Mouse (Mus musculus) adipocyte (in vitro differentiated cells): ENCODE measurements around the gene Ttc7.

Experiments
- DNase-seq: peaks from one replicate; pipeline ENCODE4 v3.0.0-alpha.2; 2016; ENCODE audit warnings: low spot score

The Ttc7 gene

DNA sequence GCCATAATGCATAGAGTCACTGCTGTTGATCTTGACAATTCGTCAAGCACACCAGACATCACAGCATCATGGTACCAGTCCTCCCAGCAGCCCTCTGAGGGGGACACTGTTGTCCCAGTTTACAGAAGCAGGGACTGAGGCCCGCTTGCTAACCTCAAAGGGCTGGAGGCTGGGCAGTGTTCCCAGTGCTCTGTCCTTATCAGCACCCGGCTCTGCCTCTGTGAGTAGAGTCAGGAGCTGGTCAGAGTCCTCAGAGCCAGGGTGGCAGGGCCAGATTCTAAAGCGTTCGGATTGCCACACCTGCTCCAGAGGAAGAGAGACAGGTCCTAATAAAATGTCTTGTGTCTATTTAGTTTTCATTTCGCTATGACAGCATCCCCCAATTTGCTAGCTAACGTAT lies 55.0 kb downstream of the Ttc7 start:
- DNase-seq = peak; percentile 44

DNA sequence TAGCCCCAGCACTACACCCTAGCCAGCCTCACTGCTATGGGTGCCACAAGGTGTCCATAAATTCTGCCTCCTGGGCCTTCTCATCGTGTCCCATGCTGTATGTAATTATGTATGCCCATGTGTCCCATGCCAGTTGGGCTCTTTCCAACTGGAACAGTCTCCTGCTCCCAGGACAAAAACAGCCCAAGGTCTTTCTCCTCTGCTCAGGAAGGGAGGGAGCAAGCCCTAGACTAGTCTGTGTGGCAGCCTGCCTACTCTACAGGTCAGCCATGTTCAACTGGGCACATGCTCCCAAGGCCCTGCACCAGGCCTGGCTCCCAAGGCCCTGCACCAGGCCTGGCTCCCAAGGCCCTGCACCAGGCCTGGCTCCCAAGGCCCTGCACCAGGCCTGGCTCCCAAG lies 56.4 kb downstream of the Ttc7 start:
- DNase-seq = peak; percentile 29

DNA sequence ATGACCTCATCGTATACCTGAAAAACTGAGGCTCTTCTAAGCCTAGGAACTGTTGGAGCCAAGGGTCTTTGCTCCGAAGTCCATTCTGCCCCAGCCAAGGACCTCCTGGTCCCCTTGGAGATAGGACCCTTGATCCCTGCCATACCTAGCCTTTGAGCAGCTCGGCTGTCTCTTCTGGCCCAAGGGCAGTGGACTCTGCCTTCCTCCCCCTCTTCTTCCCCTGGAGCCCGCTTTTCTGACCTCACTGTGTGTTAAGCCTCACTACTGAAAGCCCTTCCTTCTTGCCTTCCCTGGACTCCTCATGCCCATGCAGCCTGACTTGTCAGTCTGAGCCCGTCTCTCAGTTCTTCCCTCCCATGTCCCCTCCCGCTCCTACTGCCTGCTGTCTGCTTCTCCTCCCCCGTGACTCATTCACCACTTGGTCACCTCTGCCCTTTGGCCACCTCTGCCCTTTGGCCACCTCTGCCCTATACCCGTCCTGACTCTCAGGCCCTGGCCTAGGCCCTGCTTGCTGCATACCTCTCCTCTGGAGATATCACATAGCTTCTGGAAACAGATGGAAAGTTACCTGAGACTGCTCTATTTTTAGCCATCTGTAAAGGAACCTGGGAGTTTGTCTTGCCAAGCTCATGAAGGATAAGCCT lies 60.5 kb downstream of the Ttc7 start:
- DNase-seq = peak; percentile 8

DNA sequence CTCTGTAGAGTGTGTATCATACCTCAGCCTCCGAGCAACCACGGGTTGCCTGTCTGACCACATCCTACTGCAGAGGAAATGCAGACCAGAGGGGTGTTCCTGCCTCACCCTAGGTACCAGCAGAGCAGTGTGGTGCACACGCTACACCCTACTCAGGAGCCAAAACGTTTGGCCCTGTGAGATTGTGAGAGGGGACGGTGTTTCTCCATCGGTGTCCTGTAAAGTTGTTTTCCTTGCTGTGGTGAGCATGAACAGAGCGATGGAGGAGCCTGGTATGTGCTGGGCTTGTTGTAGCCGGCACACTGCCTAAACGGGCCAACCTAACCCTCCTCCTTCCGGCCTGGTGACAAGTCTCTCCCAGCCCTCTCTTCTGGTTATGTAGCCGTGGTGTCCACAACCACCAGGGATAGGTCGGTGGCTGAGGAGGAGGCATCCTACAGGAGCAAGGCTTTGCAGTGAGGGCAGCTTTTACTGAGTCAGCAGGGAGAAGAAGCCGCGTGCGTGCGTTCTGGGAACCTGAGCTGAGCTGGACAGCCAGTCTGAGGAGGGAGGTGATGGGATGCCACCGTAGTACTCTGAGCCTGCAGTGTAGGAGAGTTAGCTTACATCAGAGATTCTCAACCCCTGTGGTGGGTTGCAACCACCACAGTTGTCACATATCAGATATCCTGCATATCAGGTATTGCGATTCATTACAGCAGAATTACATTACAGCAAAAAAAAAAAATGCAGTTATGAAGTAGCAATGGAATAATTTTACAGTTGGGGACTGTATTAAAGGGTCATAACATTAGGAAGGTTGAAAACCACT lies 62.0 kb downstream of the Ttc7 start:
- DNase-seq = no peak

DNA sequence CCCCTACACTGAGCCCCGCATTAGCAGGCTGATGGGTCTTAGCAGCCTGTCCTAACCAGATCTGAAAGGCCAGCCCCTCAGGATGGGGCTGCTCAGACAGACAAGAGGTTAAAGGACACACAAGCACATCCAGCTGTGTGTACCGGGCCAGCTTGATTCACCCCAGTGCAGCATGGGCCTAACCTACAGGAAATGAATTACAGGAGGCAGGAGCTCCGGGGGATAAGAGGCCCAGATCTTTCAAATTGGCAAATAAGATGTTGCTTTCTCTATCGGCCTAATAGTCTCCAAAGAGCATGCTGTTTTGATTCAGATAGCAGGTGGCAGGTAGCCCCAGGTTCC lies 62.5 kb downstream of the Ttc7 start:
- DNase-seq = no peak

DNA sequence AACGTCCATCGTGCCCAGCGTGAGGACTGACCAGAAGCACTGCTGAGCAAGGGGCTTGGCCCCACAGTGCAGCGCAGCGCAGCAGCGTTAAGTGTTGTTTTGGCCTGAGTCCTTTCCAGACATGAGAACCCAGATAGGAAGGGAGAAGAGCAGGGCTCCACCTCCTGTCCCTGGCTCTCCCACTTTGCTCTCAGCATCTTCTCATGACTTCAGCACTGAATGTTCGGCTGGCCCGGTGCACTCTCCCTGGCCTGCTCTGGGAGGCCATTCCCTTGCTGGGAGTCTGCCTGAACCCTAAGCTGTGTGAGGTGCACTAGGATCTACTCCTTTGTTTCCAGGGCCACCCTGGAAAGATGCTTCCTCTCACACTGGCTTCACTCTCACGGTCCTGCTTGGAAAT lies 65.7 kb downstream of the Ttc7 start:
- DNase-seq = no peak

DNA sequence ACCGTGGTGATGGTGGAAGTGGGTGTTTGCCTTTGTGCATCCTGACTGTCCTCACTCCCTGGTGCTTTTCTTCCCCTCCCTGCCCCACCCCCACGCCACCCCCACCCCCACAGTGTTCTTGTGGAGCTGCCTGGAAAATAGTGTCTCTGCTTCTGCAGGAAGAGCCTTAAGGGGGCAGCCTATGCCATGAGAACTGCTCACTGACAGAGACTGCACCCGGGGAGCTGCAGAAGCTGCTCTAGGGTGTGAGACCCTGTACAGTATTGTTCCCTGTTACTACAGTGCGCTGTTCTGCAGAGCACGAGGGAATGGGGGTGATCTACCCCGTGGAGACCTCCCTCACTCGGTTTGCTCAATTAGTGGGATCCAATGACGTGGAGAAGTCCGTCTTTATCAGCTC lies 66.4 kb downstream of the Ttc7 start:
- DNase-seq = no peak

DNA sequence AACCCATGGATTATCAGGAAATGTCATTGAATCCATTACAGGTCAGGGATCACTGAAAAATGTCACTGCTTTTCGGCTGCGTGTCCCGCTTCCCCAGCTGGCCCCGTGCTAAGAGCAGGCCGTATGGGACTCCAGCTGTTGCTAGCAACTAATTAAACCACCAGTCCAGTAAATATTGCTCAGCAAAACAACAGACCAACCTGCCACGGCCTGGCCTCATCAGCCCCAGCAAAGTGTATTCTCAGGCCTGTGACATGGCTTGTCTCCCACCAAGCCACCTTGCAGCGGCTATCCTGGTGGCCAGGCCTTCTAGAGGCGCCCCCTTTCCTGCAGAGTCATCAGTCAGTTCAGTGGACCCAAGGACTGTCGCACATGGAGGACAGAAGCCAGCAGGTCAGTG lies 66.9 kb downstream of the Ttc7 start:
- DNase-seq = no peak

DNA sequence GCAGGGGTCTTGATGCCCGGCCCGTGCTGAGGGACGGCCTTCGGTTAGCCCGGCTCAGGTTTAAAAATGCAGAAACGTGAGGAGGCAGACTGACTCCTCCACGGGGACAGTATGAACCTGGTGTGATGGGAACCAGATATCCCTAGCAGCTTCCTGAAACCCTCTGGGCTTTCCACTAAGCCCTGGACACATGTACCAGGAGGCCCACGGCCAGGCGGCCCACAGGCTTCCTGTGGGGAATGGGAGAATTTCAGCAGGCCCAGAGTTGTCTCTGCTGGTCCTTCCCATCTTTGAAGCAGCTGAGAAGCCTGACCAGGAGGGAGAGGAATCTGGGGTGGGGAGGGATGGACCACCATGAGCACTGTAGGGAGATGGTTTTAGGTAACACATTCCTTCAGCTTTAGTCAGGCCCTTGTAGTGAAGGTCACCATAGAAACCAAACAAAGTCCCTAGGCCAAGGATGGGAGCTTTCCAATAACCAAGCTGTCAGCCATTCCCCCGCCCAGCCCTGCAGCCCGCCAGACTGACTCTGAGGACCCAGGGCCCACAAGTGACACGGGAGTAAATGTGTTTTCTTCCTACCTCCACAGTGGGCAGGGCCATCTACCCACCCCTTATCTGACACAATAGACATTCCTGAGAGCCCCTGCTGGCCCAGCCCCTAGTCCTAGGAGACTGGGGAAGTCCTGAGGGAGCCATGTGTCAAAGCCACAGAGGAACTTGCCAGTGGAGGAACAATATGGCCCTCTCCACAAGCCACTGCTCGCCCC lies 68.0 kb downstream of the Ttc7 start:
- no peak for DNase-seq

DNA sequence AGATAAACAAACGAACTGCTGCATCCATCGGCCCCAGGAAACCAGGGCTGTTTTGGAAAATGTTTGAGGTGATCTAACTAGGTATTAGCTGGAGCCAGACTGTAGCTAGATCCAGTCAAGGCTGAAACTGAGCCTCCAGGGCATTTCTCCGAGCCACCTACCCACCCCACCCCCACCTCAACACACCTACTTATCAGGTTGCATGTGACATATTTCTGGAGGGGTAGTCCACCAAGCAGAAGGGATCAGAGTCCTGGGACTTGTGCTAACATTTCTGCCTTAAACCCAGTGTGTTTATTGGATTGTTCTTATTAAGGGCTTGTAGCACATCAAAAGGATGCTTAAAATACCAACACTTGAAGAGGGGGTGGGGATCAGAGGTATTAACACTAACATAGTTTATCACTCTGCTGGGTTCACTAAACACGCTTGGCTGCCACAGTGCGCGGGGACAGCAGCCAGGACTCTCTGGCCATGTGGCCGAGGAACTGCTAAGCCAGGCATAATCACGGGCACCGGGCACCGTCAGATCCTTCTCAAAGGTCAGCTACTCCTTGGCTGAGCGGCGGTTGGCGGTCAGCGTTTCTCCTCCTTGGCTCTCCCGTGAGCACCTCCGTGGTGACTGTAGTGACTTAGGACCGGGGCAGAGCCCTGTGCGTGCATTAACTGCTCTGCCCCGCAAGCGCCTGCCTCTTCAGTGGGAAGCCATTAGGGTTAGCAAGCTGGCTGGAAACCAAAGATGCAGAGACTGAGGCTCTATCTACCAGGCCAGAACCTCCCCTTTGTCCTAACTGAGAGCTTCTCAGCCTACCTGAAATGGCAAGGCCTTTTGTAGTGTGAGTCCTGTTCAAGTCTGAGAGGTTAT lies 68.8 kb downstream of the Ttc7 start:
- DNase-seq = no peak

DNA sequence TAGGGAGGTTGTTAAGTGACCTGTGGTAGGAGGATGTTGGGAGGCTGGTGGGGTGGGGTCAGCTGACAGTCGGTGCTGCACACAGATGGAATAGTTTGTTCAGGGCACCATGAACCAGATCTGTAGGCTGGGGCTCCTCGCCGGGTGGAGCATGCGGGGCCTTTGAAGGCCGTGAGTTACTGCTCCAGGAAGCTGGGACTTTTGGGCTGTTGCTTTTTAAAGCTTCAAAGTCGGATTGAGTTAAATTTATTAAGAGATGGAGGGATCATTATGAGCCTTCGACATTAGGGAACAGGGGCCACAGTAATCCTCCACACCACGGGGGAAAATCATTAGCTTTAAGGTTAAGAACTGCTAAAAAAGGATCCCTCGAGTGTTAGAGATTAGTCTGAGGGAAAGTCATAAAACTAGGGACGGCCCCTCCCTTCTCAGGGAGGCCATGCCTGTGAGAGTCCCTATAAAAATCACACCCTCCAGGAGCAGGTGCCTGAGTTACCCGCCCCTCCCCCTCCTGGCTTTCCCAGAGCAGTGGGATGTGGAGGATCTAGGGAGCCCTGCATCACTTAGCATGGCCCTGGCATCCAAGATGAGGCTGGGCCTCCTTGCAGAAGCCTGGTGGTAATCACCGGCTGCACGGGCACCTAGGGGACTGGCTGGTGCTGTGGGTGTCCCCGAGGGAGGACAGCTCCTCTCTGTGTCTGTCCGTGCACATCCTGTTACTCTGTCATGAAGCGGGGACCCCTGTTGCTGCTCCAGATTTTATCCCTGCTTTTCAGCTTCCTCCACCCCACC lies 69.6 kb downstream of the Ttc7 start:
- DNase-seq = no peak

DNA sequence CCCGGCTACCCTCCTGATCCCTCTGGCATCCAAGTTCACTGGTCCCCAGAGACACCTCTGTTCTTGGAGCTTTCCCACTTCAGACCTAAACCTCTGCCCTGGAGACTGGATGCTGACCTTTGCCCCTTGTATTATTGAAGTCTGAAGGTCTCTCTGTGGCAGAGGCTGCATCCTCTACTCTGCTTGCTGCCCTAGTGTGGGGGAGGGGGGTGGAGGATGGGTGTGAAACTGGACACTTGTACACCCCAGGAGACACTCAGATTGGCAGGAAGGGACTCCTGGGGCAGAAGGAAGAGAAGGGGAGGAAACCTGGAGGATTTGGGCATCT lies 70.2 kb downstream of the Ttc7 start:
- no peak for DNase-seq

DNA sequence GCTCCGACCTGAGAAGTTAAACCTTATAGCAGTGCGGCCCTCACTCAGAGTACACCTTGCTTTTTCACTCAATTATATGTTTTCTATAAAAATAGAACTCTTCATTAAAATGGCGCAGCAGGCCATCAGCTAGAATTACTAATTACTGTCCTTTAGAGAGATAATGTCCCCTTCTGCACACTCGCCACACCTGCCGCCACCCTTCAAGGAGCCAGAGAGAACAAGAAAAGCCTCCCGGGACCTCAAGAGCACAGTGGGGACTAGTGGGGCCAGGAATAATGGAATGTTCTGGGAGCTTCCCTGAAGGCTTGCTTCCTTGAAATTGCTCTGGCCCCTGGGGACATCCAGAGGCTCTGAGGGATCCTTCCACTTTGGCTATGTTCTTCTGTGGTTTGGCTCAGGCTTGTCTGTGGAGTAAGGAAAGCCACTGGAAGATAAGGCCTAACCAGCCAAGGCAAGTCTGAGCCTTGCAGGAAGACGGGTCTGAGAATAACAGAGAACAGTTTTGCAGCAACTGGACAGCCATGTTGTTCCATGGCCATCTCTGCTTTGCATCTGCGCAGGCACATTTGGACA lies 71.1 kb downstream of the Ttc7 start:
- DNase-seq = peak; percentile 67

DNA sequence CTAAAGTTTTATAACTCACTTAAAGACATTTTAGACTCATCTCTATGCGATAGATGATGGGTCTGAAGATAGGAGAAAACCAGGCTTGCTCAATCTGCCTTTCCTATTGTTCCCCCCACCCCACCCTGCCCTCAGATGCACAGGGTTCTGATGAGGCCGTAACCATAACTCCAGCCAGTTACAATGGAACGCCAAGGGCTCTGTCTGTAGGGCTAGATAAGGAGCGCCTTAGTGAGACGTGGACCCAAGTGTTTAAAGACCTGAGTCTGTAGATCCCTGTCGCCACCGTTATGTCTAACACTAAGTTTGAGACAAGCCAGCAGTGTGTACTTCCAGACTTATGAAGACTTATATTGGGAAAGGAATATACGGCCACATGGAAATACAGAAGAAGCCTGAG lies 72.8 kb downstream of the Ttc7 start:
- DNase-seq = no peak

DNA sequence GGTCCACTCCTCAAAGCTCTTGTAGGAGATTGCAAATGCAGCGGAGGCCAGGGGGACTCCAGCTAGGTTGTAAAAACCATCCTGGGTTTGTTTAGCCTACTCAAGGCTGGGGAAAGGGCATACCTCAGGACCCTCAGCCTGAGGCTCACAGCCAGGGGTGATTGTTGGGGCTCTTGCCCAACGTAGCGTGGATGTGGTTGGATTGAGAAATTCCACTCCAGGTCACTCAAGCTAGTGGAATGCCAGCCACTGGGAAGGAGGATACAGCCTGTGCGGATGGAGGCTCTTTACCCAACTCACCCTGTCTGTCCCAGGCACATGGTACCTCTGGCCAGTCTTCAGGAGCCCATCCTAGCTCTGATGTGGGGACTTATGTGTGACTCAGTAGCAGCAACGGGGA lies 73.6 kb downstream of the Ttc7 start:
- DNase-seq = no peak

DNA sequence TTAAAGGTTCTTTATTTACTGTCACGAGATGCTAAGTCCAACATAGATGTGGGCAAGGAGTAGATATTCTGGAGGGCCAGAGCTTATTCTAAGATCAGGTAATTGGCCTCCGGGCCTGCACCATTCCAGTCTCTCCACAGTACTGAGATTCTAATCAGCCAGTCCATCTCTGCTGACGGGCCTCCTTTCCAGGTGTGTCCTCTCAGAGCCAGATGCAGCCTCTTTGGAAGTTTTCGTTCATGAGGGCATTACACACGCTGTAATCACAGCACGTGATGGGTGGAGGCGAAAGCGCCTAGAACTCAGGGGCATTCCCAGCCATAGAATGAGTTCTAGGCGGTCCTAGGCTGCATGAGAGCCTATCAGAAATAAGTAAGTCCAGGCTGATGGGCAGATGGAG lies 74.8 kb downstream of the Ttc7 start:
- DNase-seq = no peak

DNA sequence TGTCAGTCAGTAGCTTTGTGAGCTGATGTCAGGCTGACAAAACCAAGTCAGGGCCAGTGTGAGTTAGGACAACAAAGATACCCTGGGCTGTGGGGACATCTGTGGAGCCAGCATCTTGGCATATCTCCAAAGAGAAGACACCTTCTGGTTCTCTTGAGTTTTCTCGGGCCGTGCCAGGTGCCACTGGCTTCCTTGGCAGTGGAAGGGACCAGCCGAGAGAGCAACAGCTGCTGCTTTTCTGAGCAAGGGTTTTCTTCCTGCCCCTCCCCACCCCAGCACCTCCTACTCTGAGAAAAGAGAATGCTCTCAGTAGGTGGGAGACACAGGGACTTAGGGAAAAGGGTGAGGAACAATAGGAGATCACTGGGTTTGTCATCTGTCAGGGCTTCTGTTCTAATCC lies 78.4 kb downstream of the Ttc7 start:
- no peak for DNase-seq

DNA sequence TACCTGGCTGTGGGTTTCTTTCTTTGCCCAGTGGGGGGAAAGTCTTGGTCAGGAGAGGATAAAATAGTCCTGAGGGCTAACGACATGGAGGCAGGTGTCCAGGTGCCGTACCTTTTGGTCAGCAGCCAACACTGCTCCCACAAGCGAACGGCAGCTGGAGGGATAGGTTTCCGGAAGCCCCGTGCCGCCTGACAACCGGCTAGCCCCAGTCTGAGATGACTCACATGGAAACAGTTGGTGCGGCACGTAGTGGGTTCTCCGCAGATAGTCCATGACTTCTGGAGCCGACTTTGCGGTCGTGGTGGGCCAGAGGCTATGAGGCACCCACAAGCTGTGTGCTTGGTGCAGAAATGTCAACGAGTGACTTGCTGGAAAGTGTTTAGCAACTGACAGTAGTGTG lies 81.4 kb downstream of the Ttc7 start:
- no peak for DNase-seq

DNA sequence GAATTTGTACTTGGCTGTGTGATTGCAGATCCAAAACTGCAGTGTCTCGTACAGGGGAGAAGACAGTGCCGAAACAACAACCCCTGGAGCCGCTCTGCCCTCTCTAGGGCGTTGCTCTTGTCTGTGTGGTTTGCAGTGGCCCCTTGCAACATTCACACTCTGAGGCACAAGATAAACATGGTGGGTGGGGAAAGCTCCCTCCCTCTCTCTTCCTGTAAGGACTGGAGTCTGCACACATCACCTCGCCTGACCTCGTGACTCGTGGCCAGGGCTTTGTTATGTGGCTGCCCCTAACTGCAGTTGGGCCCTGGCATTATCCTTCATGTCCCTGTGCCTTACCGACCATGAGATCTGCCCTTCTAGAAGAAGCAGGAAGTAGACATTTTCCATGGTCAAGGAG lies 82.6 kb downstream of the Ttc7 start:
- DNase-seq = no peak

DNA sequence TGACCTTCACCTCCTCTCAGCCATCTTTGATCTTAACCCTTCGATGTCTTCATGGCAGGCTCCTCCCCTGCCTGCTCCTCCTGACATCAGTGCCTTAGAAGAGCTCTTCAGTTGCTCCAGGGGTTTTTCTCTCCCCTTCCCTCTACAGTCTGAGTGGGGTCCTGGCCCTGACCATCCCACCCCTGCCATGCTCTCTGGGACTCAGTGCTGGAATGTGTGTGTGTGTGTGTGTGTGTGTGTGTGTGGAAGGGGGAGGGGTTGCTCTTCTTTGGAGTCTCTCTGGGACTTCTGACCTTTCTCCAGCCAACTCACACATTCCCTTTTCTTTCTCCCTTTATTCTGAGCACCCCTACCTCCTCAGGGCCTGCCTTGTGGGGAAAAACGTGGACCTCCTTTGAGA lies 83.8 kb downstream of the Ttc7 start:
- no peak for DNase-seq

DNA sequence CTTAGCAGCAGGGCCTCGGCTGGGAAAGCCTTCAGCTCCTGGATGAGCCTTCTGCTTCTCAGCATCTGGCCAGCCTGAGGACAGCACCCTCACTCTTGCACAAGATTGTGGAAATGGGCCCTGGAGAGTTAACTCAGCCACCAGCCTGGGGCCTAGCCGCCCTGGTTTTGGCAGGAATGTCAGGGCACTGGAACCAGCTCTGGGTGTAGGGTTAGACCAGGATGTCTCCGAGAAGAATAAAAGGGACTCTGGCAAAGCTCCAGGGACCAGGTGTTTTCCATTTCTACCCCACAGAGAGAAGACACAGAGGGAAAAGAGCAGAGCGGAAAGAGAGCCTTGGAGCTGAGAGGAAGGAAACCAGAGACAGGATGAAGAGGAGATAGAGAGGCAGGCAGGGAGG lies 84.5 kb downstream of the Ttc7 start:
- DNase-seq = peak; percentile 34
